Mouse (Mus musculus) small intestine, adult 2 months (tissue): Measurements from ENCODE around the gene 2610528J11Rik.
"Not testable (repeated sequence)": the region's sequence is repeated elsewhere in the genome, so short reads cannot be mapped to it uniquely, and the experiment has no call there.

ENCODE experiments used
- CTCF ChIP-seq: fragments of 200-500 bp; IDR thresholded peaks from 2 replicates; pipeline ENCODE4 v1.5.1; 2012; ENCODE audit warnings: low read depth, mild to moderate bottlenecking, control low read depth, inconsistent platforms, low read length, moderate library complexity, mixed read lengths; ENCODE audit not compliant: insufficient replicate concordance, insufficient read length; ENCODE audit errors: extremely low read depth
- POLR2A ChIP-seq: fragments of 200-500 bp; IDR thresholded peaks from 2 replicates; pipeline ENCODE4 v1.6.1; 2012; ENCODE audit warnings: low read depth, mild to moderate bottlenecking, control low read depth, inconsistent platforms, low read length, moderate library complexity

GRCm38 (mm10) chr4:118548130-118548480 is 21.3 kb downstream of the 2610528J11Rik start:
- TF ChIP-seq POLR2A, CTCF: not testable (repeated sequence)
